Mouse (Mus musculus): Measurements from ENCODE around the gene Cic. TPM values are rescaled to one million over a fixed set of nuclear protein-coding genes. Genes with fewer than 3 reads are reported as not detected.
"Not testable (repeated sequence)": the region's sequence is repeated elsewhere in the genome, so short reads cannot be mapped to it uniquely, and the experiment has no call there.

Gene Cic
- polyA plus RNA-seq, 1 experiment from 2014 or later: 37.2 TPM

GRCm38 (mm10) chr7:25303003-25303684 is 35.6 kb downstream of the Cic start:
- no peak for DNase-seq (ENCODE audit: low spot score)

- no peak for DNase-seq (ENCODE audit: low spot score)
These were observed 36.1 kb downstream of the Cic start for GRCm38 (mm10) chr7:25303685-25304006.

- DNase-seq (ENCODE audit: low spot score): no peak
These were observed 38.0 kb downstream of the Cic start for GRCm38 (mm10) chr7:25305481-25305880.

- DNase-seq (ENCODE audit: low spot score): peak; percentile 66
These were observed 38.6 kb downstream of the Cic start, which contains the start of gene Tmem145 for GRCm38 (mm10) chr7:25305956-25306613. Tmem145 (plus strand) TSS chr7:25306106.

- no peak for DNase-seq (ENCODE audit: low spot score)
These were observed 39.1 kb downstream of the Cic start for GRCm38 (mm10) chr7:25306614-25306996.

- no peak for DNase-seq (ENCODE audit: low spot score)
These were observed 41.3 kb downstream of the Cic start for GRCm38 (mm10) chr7:25308702-25309318.

GRCm38 (mm10) chr7:25309425-25309824 is 41.9 kb downstream of the Cic start:
- no peak for DNase-seq (ENCODE audit: low spot score)

- no peak for DNase-seq (ENCODE audit: low spot score)
These were observed 43.7 kb downstream of the Cic start for GRCm38 (mm10) chr7:25311193-25311592.

- DNase-seq (ENCODE audit: low spot score): no peak
These were observed 45.8 kb downstream of the Cic start for GRCm38 (mm10) chr7:25313325-25313724.

- DNase-seq (ENCODE audit: low spot score): no peak
These were observed 47.3 kb downstream of the Cic start for GRCm38 (mm10) chr7:25314606-25315305.

GRCm38 (mm10) chr7:25315306-25316041 is 48.0 kb downstream of the Cic start:
- DNase-seq (ENCODE audit: low spot score): no peak

- peak; percentile 91 for DNase-seq (ENCODE audit: low spot score)
These were observed 49.3 kb downstream of the Cic start, which contains the start of gene Megf8 for GRCm38 (mm10) chr7:25316532-25317445. Megf8 (plus strand) TSS chr7:25317164.

GRCm38 (mm10) chr7:25317446-25317999 is 50.0 kb downstream of the Cic start:
- DNase-seq (ENCODE audit: low spot score): no peak

- no peak for DNase-seq (ENCODE audit: low spot score)
These were observed 54.6 kb downstream of the Cic start for GRCm38 (mm10) chr7:25322058-25322484.

- no peak for DNase-seq (ENCODE audit: low spot score)
These were observed 55.7 kb downstream of the Cic start for GRCm38 (mm10) chr7:25323219-25323618.

- not testable (repeated sequence) for DNase-seq (ENCODE audit: low spot score)
These were observed 57.9 kb downstream of the Cic start for GRCm38 (mm10) chr7:25325431-25325830.

GRCm38 (mm10) chr7:25326233-25326632 is 58.7 kb downstream of the Cic start:
- no peak for DNase-seq (ENCODE audit: low spot score)

- DNase-seq (ENCODE audit: low spot score): peak; percentile 75
These were observed 66.2 kb downstream of the Cic start for GRCm38 (mm10) chr7:25333596-25334307.

GRCm38 (mm10) chr7:25334472-25334871 is 67.0 kb downstream of the Cic start:
- no peak for DNase-seq (ENCODE audit: low spot score)

Measured in thymus, postnatal 0 days (tissue).